Mouse (Mus musculus) cerebellum, adult 2 months (tissue): Measurements from ENCODE around the gene Tmeff2. TPM values are rescaled to one million over a fixed set of nuclear protein-coding genes. Genes with fewer than 3 reads are reported as not detected.

Experiments used
- DNase-seq, 2 experiments: peaks; one replicate each; pipeline ENCODE4 v3.0.0; 2021
- H3K27ac ChIP-seq: fragments of 200-500 bp; 2 replicates; pipeline ENCODE4 v1.5.1; 2012; ENCODE audit warnings: low read length, control low read depth, inconsistent platforms; ENCODE audit not compliant: insufficient read depth
- H3K27me3 ChIP-seq: fragments of 200-500 bp; 2 replicates; pipeline ENCODE4 v1.6.1; 2012; ENCODE audit warnings: inconsistent platforms, mild to moderate bottlenecking, low read length, moderate library complexity; ENCODE audit not compliant: control insufficient read depth, insufficient read depth
- H3K4me1 ChIP-seq: fragments of 200-500 bp; 2 replicates; pipeline ENCODE4 v1.6.1; 2011; ENCODE audit warnings: low read length; ENCODE audit not compliant: control insufficient read depth, insufficient read depth
- H3K4me3 ChIP-seq: fragments of 200-500 bp; replicated peaks from 2 replicates; pipeline ENCODE3; 2011; ENCODE audit warnings: mild to moderate bottlenecking, low read depth, low read length, control low read depth; ENCODE audit not compliant: insufficient read depth
- CTCF ChIP-seq: fragments of 200-500 bp; IDR thresholded peaks from 2 replicates; pipeline ENCODE4 v1.5.1; 2011; ENCODE audit warnings: low read depth, mild to moderate bottlenecking, control low read depth, low read length, moderate library complexity, borderline replicate concordance; ENCODE audit not compliant: insufficient read depth
- POLR2A ChIP-seq: fragments of 200-500 bp; IDR thresholded peaks from 2 replicates; pipeline ENCODE4 v1.6.1; 2011; ENCODE audit warnings: low read length, control low read depth, borderline replicate concordance; ENCODE audit not compliant: insufficient read depth
- WGBS: fragments of 180-500 bp; shearing (Covaris S2); methylation state at CpG from one replicate; pipeline ENCODE4 v1.1.7; 2018; 5-methylcytosine and 5-hydroxymethylcytosine counted together
- polyA plus RNA-seq: library from polyadenylated mRNA; depleted of rRNA; stranded (reverse); fragments of >200 nt; gene quantifications from 2 replicates; pipeline ENCODE4 v1.2.3, GENCODE M21; 2012

Tmeff2 gene
- polyA plus RNA-seq, 1 experiment, result 67.0 TPM

DNA sequence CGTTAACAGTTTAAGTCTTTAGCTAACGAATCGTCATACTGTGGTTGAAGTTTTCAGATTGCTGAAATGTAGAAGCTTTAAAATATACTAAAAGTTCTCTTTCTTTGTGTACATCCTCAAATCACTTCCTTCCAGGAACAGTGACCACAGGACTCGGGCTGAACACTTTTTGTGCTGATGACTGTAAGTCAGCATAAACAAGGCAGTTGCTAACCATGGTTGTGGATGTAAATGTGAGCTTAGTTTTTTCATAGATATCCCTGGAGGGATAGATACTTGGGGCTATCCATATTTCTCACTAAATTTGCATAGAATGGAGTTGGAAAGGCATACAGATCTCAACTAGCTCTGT lies 62.2 kb downstream of the Tmeff2 start:
- no peaks in the 10 kb centered on the region for H3K27me3 ChIP-seq
- no peak overlapping the region for H3K27ac ChIP-seq
- peaks cover 7% of the 10 kb centered on the region; the same call in 1 of the 2 replicates for H3K4me1 ChIP-seq
- no peak for TF ChIP-seq POLR2A
- TF ChIP-seq CTCF, result no peak
- no peak overlapping the region for H3K4me3 ChIP-seq
- no peak for DNase-seq
- 44% methylated on average over 4 of the region's 4 CpGs for WGBS

DNA sequence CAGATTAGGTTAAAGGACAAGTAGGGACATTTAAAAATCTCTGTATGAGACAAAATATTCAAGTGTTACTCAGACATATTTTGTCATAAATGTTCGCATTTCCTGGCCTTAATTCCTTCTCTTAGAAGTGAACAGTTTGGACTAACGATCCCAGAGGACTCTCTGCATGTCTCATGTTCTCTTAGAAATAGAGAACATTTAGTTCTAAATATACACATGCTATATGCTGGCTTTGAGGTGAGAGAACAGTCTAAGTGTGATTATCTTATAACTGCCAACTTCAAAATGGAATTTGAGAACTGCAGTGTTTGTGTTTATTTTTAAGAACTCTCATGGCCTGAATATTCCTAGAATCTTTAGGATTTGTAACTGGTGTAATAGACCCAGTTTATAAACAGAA lies 69.2 kb downstream of the Tmeff2 start:
- Histone ChIP-seq H3K4me1 (peaks cover under 1% of the 10 kb centered on the region; the same call in 1 of the 2 replicates), H3K4me3 (no peak overlapping the region), H3K27me3 (no peaks in the 10 kb centered on the region), H3K27ac (no peak overlapping the region)
- 78% methylated on average over 2 of the region's 2 CpGs for WGBS
- DNase-seq, result no peak
- TF ChIP-seq CTCF (no peak), POLR2A (no peak)

DNA sequence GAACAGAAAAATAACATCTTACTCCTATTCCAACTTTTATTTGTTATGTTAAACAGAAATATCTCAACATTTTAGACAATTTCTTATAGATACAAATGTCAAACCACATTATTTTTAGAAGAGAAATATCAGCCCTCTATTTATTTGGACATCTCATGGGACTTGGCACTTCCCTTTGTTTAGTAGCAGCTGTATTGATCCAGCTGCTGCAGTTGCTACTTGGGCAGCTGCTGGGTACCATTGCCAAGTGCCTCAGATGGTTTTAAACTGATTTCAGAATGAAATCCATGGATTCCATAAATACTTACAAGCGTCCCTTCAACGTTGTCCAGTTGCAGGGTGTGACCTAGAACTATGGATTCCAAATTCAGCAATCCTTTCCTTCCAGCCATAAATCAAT lies 70.4 kb downstream of the Tmeff2 start:
- Histone ChIP-seq H3K27me3 (no peaks in the 10 kb centered on the region), H3K27ac (no peak overlapping the region), H3K4me3 (no peak overlapping the region), H3K4me1 (no peaks in the 10 kb centered on the region)
- 61% methylated on average over 2 of the region's 2 CpGs for WGBS
- TF ChIP-seq CTCF (no peak), POLR2A (no peak)
- DNase-seq, result no peak

DNA sequence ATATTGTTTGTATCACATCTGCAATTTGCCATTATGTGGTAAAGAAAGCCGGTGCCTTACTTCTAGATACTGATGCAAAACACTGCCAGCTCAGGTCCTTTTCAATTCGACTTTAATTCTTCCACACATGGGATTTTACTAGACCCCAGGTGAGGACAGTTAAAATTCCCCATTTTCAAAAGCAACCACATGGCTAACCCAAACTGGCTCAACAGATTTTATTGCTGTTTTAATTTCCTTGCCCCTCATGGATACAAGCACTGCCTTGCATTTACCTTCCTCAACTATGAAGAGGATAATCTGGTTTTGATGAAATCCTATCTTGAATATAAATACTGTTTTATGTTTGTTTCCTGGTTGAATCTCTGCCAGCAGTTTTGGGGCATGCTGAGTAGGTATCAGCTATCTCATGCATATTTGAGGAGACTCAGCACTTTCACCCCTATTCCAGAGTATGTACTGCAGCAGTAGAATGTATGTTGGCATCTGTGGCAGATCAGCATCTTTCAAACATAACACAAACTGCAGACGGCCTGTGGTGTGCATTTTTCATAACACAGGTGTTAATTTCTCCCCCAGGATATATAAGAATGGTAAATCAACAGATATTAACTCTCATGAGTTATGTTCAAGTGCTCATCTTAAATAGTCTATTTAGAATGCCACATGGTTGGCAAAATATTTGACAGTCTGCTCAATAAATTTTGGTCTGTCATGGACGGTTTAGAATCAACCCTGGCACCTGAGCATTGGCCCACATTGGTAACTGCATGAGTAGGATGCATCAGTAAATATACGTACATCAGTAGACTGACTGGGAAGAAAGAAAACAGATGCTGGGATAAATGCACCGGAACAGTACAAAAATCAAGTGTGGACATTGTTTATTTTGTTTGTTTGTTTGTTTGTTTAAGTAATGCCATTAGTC lies 72.3 kb downstream of the Tmeff2 start:
- WGBS, result 71% methylated on average over 6 of the region's 6 CpGs
- H3K27ac ChIP-seq, result no peak overlapping the region
- TF ChIP-seq POLR2A (no peak), CTCF (no peak)
- H3K4me3 ChIP-seq, result no peak overlapping the region
- no peaks in the 10 kb centered on the region for H3K4me1 ChIP-seq
- no peaks in the 10 kb centered on the region for H3K27me3 ChIP-seq
- DNase-seq, result no peak

DNA sequence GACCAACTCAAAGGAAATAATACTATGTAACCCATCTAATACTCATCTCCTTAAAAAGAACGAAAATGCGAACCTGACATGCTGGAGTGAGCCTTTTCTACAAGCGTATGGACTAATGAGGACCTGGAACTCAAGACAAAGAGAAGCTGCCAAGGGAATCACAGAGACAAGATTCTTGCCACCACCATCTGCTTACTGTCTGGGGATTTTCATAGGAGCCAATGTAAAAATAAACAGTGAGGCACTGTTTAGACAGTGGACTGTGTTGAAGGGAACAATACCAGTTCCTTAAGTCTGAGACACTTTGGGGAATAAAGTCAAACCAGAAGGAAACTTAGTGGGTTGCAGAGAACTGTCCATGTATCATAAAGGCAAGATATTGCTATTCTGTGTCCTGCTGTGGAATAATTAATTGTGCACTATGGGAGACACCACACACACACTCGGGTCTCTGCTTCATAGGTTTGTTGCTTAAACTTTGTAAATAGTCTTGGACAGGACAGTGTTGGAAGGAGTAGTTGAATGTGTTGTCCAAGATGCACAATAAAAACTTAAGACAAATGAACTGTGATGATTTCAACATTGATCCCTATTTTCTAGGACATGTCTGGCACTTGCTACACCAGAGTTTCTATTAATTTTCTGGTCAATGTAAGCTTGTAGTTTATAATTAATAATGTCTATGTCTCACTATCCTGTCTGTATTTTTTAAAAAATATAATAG lies 79.1 kb downstream of the Tmeff2 start:
- Histone ChIP-seq H3K4me1 (peaks cover 4% of the 10 kb centered on the region; the same call in 1 of the 2 replicates), H3K27ac (no peak overlapping the region), H3K27me3 (no peaks in the 10 kb centered on the region), H3K4me3 (no peak overlapping the region)
- DNase-seq, result peak in 1 of 2 experiments; percentile 78
- WGBS, result 17% methylated on average over 4 of the region's 4 CpGs
- TF ChIP-seq CTCF, result no peak
- TF ChIP-seq POLR2A, result no peak

DNA sequence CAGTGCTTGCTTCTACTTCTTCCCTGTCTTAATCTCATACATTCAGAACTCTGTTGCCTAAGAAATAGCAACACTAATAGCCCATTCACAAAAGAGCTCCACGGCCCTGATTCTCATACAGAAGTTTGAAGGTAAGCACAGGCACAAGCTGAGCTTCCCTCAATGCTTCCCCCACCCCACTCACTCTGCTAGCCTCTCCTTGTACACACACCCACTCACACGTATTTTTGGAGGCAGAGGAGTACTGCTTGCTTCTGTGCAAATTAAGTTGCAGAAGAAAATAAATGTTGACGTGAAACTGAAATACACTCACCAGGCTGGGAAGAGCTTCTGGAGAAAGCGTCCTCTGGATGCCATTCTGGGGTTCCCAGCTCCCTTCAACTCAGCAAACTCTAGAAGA lies 80.1 kb downstream of the Tmeff2 start:
- DNase-seq, result no peak
- H3K27me3 ChIP-seq, result no peaks in the 10 kb centered on the region
- 75% methylated on average over 4 of the region's 4 CpGs for WGBS
- no peak overlapping the region for H3K4me3 ChIP-seq
- peaks cover 4% of the 10 kb centered on the region; the same call in 1 of the 2 replicates for H3K4me1 ChIP-seq
- TF ChIP-seq CTCF (no peak), POLR2A (no peak)
- no peak overlapping the region for H3K27ac ChIP-seq

DNA sequence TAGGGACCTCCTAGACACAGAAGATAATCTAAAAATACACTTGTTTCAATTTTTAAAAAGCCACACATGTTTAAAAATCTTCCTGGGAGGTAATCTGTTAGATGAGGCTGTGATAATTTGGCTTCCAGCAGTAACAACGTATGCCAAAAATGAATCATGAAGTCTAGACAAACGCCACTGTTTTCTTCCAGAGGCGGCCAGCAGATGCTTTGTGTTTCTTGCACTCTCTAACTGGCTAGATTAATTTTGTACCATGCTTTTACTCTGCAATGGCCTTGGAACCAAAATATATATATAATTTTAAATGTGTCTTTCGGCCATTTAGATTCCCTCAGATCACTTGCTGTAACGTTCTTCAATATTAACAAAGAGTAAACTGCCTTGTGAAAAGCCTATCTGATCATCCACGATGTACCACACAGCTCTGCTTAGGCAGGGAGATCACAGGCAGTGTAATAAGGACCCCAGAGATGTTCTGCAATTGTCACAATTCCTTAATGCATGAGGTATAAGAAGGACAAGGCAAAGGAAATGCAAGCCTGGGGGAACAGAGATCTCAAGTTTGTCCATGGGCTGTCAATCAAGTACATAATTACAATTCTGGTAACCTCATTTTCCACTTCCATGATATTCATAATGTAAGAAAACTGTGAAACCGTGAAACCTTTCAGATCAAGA lies 80.8 kb downstream of the Tmeff2 start:
- no peak overlapping the region for H3K27ac ChIP-seq
- H3K27me3 ChIP-seq, result no peaks in the 10 kb centered on the region
- TF ChIP-seq CTCF, result no peak
- TF ChIP-seq POLR2A, result no peak
- H3K4me3 ChIP-seq, result no peak overlapping the region
- DNase-seq, result no peak
- WGBS, result 71% methylated on average over 7 of the region's 7 CpGs
- peaks cover 4% of the 10 kb centered on the region; the same call in 1 of the 2 replicates for H3K4me1 ChIP-seq
